In genomic region chr10:128095003-128095636, GRCm38 (mm10) we compare ENCODE assay signal across 9 mouse cellular contexts. TPM values are rescaled to one million over a fixed set of nuclear protein-coding genes. Genes with fewer than 3 reads are reported as not detected.
DNase-seq lines count a peak whose midpoint lies in the region; ATAC-seq and TF ChIP-seq lines count a peak whose summit lies in the region.
"Had no signal": no experiment of that assay in that cellular context is flagged by ENCODE, and none has a peak within 500 bp of the region (broad histone marks: within the 10 kb centered on the region; RNA-seq: fewer than 3 reads in every experiment).

No protein-coding gene starts in this region.

- no peak overlapping the region for H3K9ac ChIP-seq in forebrain, embryonic 14.5 days (ENCODE audit: low read length)
- H3K9ac ChIP-seq in liver, embryonic 16.5 days (ENCODE audit: low read depth, low read length), result peak overlapping the region; percentile 93

- no peak for TF ChIP-seq CTCF in G1E (IDR thresholded peaks at IDR 0.05; ENCODE audit: low read depth, low read length)

- peaks cover 16% of the 10 kb centered on the region for H3K36me3 ChIP-seq in G1E (replicated peaks)
- peaks cover 7% of the 10 kb centered on the region; the same call in 1 of the 2 replicates for H3K36me3 ChIP-seq in forebrain, embryonic 14.5 days (ENCODE audit: control insufficient read depth, insufficient read depth, low read length)
- H3K36me3 ChIP-seq in liver, embryonic 16.5 days (ENCODE audit: control insufficient read depth, insufficient read depth), result peaks cover 3% of the 10 kb centered on the region; the same call in 1 of the 2 replicates

- peaks cover 72% of the 10 kb centered on the region for H3K4me1 ChIP-seq in G1E (ENCODE audit: insufficient read depth, low read depth, low read length)
- peaks cover 30% of the 10 kb centered on the region for H3K4me1 ChIP-seq in forebrain, embryonic 14.5 days (ENCODE audit: control insufficient read depth, insufficient read depth, low read length)
- peaks cover 62% of the 10 kb centered on the region for H3K4me1 ChIP-seq in liver, embryonic 16.5 days (ENCODE audit: control insufficient read depth, low read depth, low read length)

- no peak overlapping the region for H3K27ac ChIP-seq in forebrain, embryonic 14.5 days (ENCODE audit: low read depth, low read length)
- peak overlapping the region; percentile 98 for H3K27ac ChIP-seq in liver, embryonic 16.5 days (ENCODE audit: low read length)

- no peaks in the 10 kb centered on the region for H3K27me3 ChIP-seq in G1E (ENCODE audit: insufficient read depth, low read length)
- H3K27me3 ChIP-seq in forebrain, embryonic 14.5 days (replicated peaks; ENCODE audit: control insufficient read depth, insufficient read depth, low read length), result no peaks in the 10 kb centered on the region
- no peaks in the 10 kb centered on the region for H3K27me3 ChIP-seq in liver, embryonic 16.5 days (ENCODE audit: control insufficient read depth, insufficient read depth, low read depth, low read length)
- H3K27me3 ChIP-seq: Patski had no signal

- H3K9me3 ChIP-seq in G1E (replicated peaks), result no peaks in the 10 kb centered on the region
- H3K9me3 ChIP-seq in forebrain, embryonic 14.5 days (replicated peaks; ENCODE audit: control insufficient read depth, low read length), result no peaks in the 10 kb centered on the region
- no peaks in the 10 kb centered on the region for H3K9me3 ChIP-seq in liver, embryonic 16.5 days (replicated peaks; ENCODE audit: control insufficient read depth, low read length)

- ATAC-seq in G1E (ENCODE audit: extremely low read depth, insufficient number of reproducible peaks, low FRiP score, poor library complexity, severe bottlenecking), result no peak
- no peak for ATAC-seq in forebrain, embryonic 14.5 days
- no peak for ATAC-seq in liver, embryonic 16.5 days (ENCODE audit: low read depth)

- peak overlapping the region; percentile 91; the same call in 1 of the 2 replicates for H3K4me2 ChIP-seq in forebrain, embryonic 14.5 days (ENCODE audit: low read length)
- peak overlapping the region; percentile 82 for H3K4me2 ChIP-seq in liver, embryonic 16.5 days (ENCODE audit: low read depth, low read length)

- peak; percentile 35 for DNase-seq in kidney, adult 9 months
- no peak for DNase-seq in kidney, postnatal 25 days
- DNase-seq in G1E (ENCODE audit: low spot score), result no peak
- DNase-seq in forebrain, embryonic 14.5 days (ENCODE audit: low spot score), result no peak
- DNase-seq in urinary bladder, postnatal 25 days (ENCODE audit: low spot score), result no peak
- DNase-seq in left cerebral cortex, adult 18-20 months (ENCODE audit: low spot score in 2 of 2), result no peak
- DNase-seq in spleen, postnatal 36 days (ENCODE audit: low spot score in 2 of 2), result no peak

- WGBS in forebrain, embryonic 14.5 days, result 22% methylated on average over 9 of the region's 9 CpGs
- WGBS in liver, embryonic 16.5 days (ENCODE audit: insufficient replicate concordance), result 19% methylated on average over 9 of the region's 9 CpGs

- H3K4me3 ChIP-seq in G1E (ENCODE audit: low read depth, low read length), result peak overlapping the region; percentile 89; the same call in 1 of the 2 replicates
- no peak overlapping the region for H3K4me3 ChIP-seq in forebrain, embryonic 14.5 days (ENCODE audit: low read depth, low read length)
- peak overlapping the region; percentile 85 for H3K4me3 ChIP-seq in liver, embryonic 16.5 days (ENCODE audit: low read depth, low read length)

RNA-seq across cellular contexts. Expression of gene Baz2a, which starts 3.7 kb away (rescaled TPM):
- 102 and 116 TPM in 2 replicates for total RNA-seq in G1E (2014; fragmentation: Nextera tagmentation)
- 14.8 and 16.6 TPM in 2 replicates for total RNA-seq in G1E (2017)
- polyA plus RNA-seq in G1E (2012), result 24.8 and 34.7 TPM in 2 replicates
- polyA plus RNA-seq in forebrain, embryonic 14.5 days (2014; fragmentation: Nextera tagmentation; extraction: Ambion mirVana), result 13.6 and 16.7 TPM in 2 replicates
- 5.4 and 6.0 TPM in 2 replicates for polyA plus RNA-seq in liver, embryonic 16.5 days (2015; fragmentation: Nextera tagmentation; extraction: Ambion mirVana)
- total RNA-seq in left cerebral cortex, adult 18-20 months (2021), result 10 to 100 TPM; 40.3 to 40.4 TPM

RNA-seq across cellular contexts. Expression of gene Atp5b, which starts 12.0 kb away (rescaled TPM):
- total RNA-seq in G1E (2014; fragmentation: Nextera tagmentation) (2,076 and 2,077 TPM in 2 replicates), G1E (2017) (2,841 and 2,974 TPM in 2 replicates)
- polyA plus RNA-seq in G1E (2012), result 1,412 and 1,783 TPM in 2 replicates
- 2,318 and 2,350 TPM in 2 replicates for polyA plus RNA-seq in forebrain, embryonic 14.5 days (2014; fragmentation: Nextera tagmentation; extraction: Ambion mirVana)
- 1,845 and 1,875 TPM in 2 replicates for polyA plus RNA-seq in liver, embryonic 16.5 days (2015; fragmentation: Nextera tagmentation; extraction: Ambion mirVana)
- 1,000 to 10,000 TPM; 1,718 to 1,797 TPM for total RNA-seq in left cerebral cortex, adult 18-20 months (2021)

RNA-seq across cellular contexts. Expression of gene Ptges3, which starts 36.4 kb away (rescaled TPM):
- total RNA-seq in G1E (2014; fragmentation: Nextera tagmentation), result 209 and 228 TPM in 2 replicates
- 269 and 315 TPM in 2 replicates for total RNA-seq in G1E (2017)
- 268 and 269 TPM in 2 replicates for polyA plus RNA-seq in G1E (2012)
- polyA plus RNA-seq in forebrain, embryonic 14.5 days (2014; fragmentation: Nextera tagmentation; extraction: Ambion mirVana), result 426 and 447 TPM in 2 replicates
- 171 and 201 TPM in 2 replicates for polyA plus RNA-seq in liver, embryonic 16.5 days (2015; fragmentation: Nextera tagmentation; extraction: Ambion mirVana)
- 100 to 1,000 TPM; 137 to 142 TPM for total RNA-seq in left cerebral cortex, adult 18-20 months (2021)

RNA-seq across cellular contexts. Expression of gene Naca, which starts 59.7 kb away (rescaled TPM):
- total RNA-seq in G1E (2014; fragmentation: Nextera tagmentation) (544 and 609 TPM in 2 replicates), G1E (2017) (1,963 and 1,995 TPM in 2 replicates)
- polyA plus RNA-seq in G1E (2012), result 99.4 and 167 TPM in 2 replicates
- polyA plus RNA-seq in forebrain, embryonic 14.5 days (2014; fragmentation: Nextera tagmentation; extraction: Ambion mirVana), result 731 and 771 TPM in 2 replicates
- polyA plus RNA-seq in liver, embryonic 16.5 days (2015; fragmentation: Nextera tagmentation; extraction: Ambion mirVana), result 301 and 339 TPM in 2 replicates
- total RNA-seq in left cerebral cortex, adult 18-20 months (2021), result 100 to 1,000 TPM; 337 to 359 TPM
